Mouse (Mus musculus) MEL-GATA-1-ER (cell line): ENCODE results near the gene Rufy3.
"Not testable (repeated sequence)": the region's sequence is repeated elsewhere in the genome, so short reads cannot be mapped to it uniquely, and the experiment has no call there.

ENCODE experiments used
- DNase-seq: peaks from one replicate; pipeline ENCODE4 v3.0.0-alpha.2; 2012; ENCODE audit warnings: low read depth; ENCODE audit errors: extremely low read depth

Rufy3 gene

GRCm38 (mm10) chr5:88564501-88565147 lies at the start of gene Rufy3:
Gene Rufy3 (plus strand): TSS chr5:88565040.
- DNase-seq, result peak; percentile 21

- DNase-seq, result peak; percentile 16
Measured at GRCm38 (mm10) chr5:88519232-88519631, 45.6 kb upstream of the Rufy3 start.

- DNase-seq, result no peak
Measured at GRCm38 (mm10) chr5:88527657-88528056, 37.2 kb upstream of the Rufy3 start, which contains the start of gene Jchain. Gene Jchain (minus strand): TSS chr5:88527891.

- no peak for DNase-seq
Measured at GRCm38 (mm10) chr5:88530908-88531307, 33.9 kb upstream of the Rufy3 start.

GRCm38 (mm10) chr5:88534697-88535096 lies 30.1 kb upstream of the Rufy3 start:
- no peak for DNase-seq

GRCm38 (mm10) chr5:88540845-88541244 lies 24.0 kb upstream of the Rufy3 start:
- DNase-seq, result no peak

- DNase-seq, result peak; percentile 23
Measured at GRCm38 (mm10) chr5:88542651-88543282, 22.1 kb upstream of the Rufy3 start.

- DNase-seq, result not testable (repeated sequence)
Measured at GRCm38 (mm10) chr5:88544411-88544810, 20.4 kb upstream of the Rufy3 start.

GRCm38 (mm10) chr5:88545536-88545935 lies 19.3 kb upstream of the Rufy3 start:
- DNase-seq, result no peak

GRCm38 (mm10) chr5:88553271-88554085 lies 11.4 kb upstream of the Rufy3 start:
- peak; percentile 43 for DNase-seq

- DNase-seq, result peak; percentile 97
Measured at GRCm38 (mm10) chr5:88554086-88554886, 10.6 kb upstream of the Rufy3 start, which contains the start of gene Utp3. Gene Utp3 (plus strand): TSS chr5:88554462.

GRCm38 (mm10) chr5:88558991-88559390 lies 5.8 kb upstream of the Rufy3 start:
- no peak for DNase-seq

- DNase-seq, result no peak
Measured at GRCm38 (mm10) chr5:88561080-88561814, 3.6 kb upstream of the Rufy3 start.

GRCm38 (mm10) chr5:88562863-88563780 lies 1.7 kb upstream of the Rufy3 start:
- no peak for DNase-seq

- DNase-seq, result no peak
Measured at GRCm38 (mm10) chr5:88565148-88566033, 551 bp downstream of the Rufy3 start.

- peak; percentile 56 for DNase-seq
Measured at GRCm38 (mm10) chr5:88566034-88566841, 1.4 kb downstream of the Rufy3 start.

- no peak for DNase-seq
Measured at GRCm38 (mm10) chr5:88569541-88569940, 4.7 kb downstream of the Rufy3 start.

- DNase-seq, result no peak
Measured at GRCm38 (mm10) chr5:88574829-88575228, 10.0 kb downstream of the Rufy3 start.
